Mouse (Mus musculus) lung, postnatal 0 days (tissue): ENCODE data around the gene Mrpl54.

Experiments
- CTCF ChIP-seq: IDR thresholded peaks from 2 replicates; pipeline ENCODE4 v1.5.1; 2016; ENCODE audit warnings: antibody characterized with exemption, mild to moderate bottlenecking
- EP300 ChIP-seq: IDR thresholded peaks from 2 replicates; pipeline ENCODE4 v1.6.1; 2016; ENCODE audit warnings: antibody characterized with exemption, mild to moderate bottlenecking, control low read depth

DNA sequence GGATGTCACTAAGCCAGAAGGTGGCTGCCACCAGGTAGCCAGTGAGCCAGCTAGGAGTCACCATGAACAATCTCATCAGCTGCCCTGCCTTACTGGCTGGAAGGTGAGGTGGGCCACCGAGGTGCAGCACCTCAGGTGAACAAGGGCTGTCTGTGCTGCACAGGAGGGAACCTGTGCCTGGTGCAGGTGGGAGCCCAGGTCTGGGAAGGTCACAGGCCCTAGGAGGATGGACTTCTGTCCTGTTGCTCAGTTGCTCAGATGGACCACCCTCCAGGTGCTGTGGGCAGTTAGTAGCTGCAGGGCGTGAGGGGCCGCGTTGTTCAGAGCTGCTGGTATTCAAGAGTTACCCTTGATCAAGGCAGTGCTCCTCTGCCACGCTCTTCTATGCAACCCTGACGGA is 49.9 kb downstream of the Mrpl54 start:
- no peak for TF ChIP-seq CTCF
- no peak for TF ChIP-seq EP300
